Mouse (Mus musculus) lung, adult 2 months (tissue): ENCODE results near the gene Cnih3. TPM values are rescaled to one million over a fixed set of nuclear protein-coding genes. Genes with fewer than 3 reads are reported as not detected.

Experiments used
- DNase-seq: peaks from one replicate; pipeline ENCODE4 v3.0.0; 2022
- H3K4me1 ChIP-seq: fragments of 200-500 bp; 2 replicates; pipeline ENCODE4 v1.6.1; 2011; ENCODE audit warnings: low read length; ENCODE audit not compliant: control insufficient read depth, insufficient read depth
- H3K4me3 ChIP-seq: fragments of 200-500 bp; replicated peaks from 2 replicates; pipeline ENCODE3; 2011; ENCODE audit warnings: low read depth, mild to moderate bottlenecking, control low read depth, low read length; ENCODE audit errors: extremely low read depth
- CTCF ChIP-seq: fragments of 200-500 bp; IDR thresholded peaks from 2 replicates; pipeline ENCODE4 v1.5.1; 2011; ENCODE audit warnings: mild to moderate bottlenecking, low read length, control low read depth; ENCODE audit not compliant: insufficient read depth
- POLR2A ChIP-seq: fragments of 200-500 bp; IDR thresholded peaks from 2 replicates; pipeline ENCODE4 v1.6.1; 2011; ENCODE audit warnings: low read depth, mild to moderate bottlenecking, control low read depth, low read length, borderline replicate concordance; ENCODE audit errors: extremely low read depth
- WGBS: fragments of 180-500 bp; shearing (Covaris S2); methylation state at CpG from one replicate; pipeline ENCODE4 v1.1.7; 2018; 5-methylcytosine and 5-hydroxymethylcytosine counted together
- polyA plus RNA-seq: library from polyadenylated mRNA; depleted of rRNA; stranded (reverse); fragments of >200 nt; gene quantifications from 2 replicates; pipeline ENCODE4 v1.2.3, GENCODE M21; 2012

The Cnih3 gene
- polyA plus RNA-seq, 1 experiment, result 0.25 TPM

DNA sequence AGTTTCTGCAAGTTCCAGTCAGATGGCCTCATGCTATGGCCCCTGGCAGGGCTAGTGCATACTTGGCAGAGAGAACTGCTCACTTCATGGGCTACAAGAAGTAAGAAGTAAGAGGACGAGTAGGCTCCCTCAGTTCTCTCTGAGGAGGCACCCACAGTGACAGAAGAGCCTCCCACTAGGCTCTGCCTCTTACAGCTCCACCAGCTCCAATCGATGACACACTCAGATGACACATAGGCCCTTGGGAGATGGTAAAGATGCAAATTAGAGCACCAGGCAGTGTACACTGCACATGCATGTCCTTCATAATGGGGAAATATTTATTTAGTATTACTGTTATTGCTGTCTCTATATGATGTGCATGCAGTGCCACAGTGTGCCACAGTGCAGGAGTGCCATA lies 62.6 kb downstream of the Cnih3 start:
- WGBS, result 77% methylated on average over 2 of the region's 2 CpGs
- TF ChIP-seq POLR2A (no peak), CTCF (no peak)

GRCm38 (mm10) chr1:181416841-181417240 lies 64.4 kb downstream of the Cnih3 start:
- whole genome bisulfite sequencing, result 83% methylated on average over 9 of the region's 9 CpGs
- no peak overlapping the region for H3K4me3 ChIP-seq
- peaks cover 2% of the 10 kb centered on the region; the same call in 1 of the 2 replicates for H3K4me1 ChIP-seq
- DNase-seq, result no peak
- no peak for TF ChIP-seq CTCF
- no peak for TF ChIP-seq POLR2A

More for the DNA sequence above, 62.6 kb downstream of the Cnih3 start:
- DNase-seq, result no peak
- Histone ChIP-seq H3K4me3 (no peak overlapping the region), H3K4me1 (peaks cover 2% of the 10 kb centered on the region; the same call in 1 of the 2 replicates)

GRCm38 (mm10) chr1:181417937-181418523 lies 65.6 kb downstream of the Cnih3 start:
- TF ChIP-seq CTCF (no peak), POLR2A (no peak)
- no peak overlapping the region for H3K4me3 ChIP-seq

DNA sequence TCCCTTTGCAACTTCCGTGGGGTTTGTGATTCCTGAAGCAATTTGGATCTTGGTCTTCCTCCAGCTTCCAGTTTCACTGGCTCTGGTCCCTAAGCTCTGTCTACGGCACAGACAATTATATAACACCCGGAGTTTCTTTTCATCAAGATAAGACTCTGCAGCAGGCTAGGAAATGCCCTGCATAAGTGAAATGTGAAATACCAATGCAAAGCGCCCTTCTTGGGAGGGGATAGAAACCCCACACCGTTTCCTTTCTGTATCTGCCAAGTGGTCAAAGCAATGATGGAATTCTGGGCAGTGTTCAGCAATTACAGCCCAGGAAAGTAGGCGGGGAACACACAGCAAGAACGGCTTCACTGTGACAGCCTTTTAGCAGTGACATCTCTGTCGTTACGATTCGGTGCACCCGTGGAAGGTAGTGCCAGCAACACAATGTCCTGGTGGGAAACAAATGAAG lies 67.7 kb downstream of the Cnih3 start:
- 34% methylated on average over 11 of the region's 11 CpGs for WGBS
- Histone ChIP-seq H3K4me3 (no peak overlapping the region), H3K4me1 (peaks cover 2% of the 10 kb centered on the region; the same call in 1 of the 2 replicates)
- TF ChIP-seq CTCF, result no peak
- no peak for TF ChIP-seq POLR2A
- DNase-seq, result no peak

More at GRCm38 (mm10) chr1:181417937-181418523, 65.6 kb downstream of the Cnih3 start:
- H3K4me1 ChIP-seq, result peaks cover 2% of the 10 kb centered on the region; the same call in 1 of the 2 replicates
- DNase-seq, result no peak
- WGBS, result 35% methylated on average over 6 of the region's 6 CpGs

DNA sequence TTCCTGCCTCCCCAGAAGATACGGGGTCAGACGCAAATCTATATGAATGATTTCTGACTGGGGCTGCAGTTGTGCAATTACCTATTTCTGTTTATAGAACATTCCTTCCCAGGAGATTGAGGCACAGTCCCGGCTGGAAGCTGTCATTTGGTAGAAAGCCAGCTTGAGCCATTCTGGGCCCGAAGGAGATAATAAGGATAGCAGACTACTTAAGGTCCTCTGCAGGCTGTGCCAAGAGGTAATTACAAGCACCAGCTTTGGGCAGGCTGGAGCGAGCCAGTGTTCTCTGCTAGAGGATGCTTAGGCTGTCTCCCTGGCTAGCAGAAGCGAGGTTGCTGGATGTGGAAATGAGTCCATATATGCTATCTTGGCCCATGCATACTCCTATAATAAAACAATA lies 70.4 kb downstream of the Cnih3 start:
- no peak for DNase-seq
- TF ChIP-seq CTCF (no peak), POLR2A (no peak)
- 73% methylated on average over 6 of the region's 6 CpGs for WGBS
- H3K4me3 ChIP-seq, result no peak overlapping the region
- H3K4me1 ChIP-seq, result peaks cover 2% of the 10 kb centered on the region; the same call in 1 of the 2 replicates

DNA sequence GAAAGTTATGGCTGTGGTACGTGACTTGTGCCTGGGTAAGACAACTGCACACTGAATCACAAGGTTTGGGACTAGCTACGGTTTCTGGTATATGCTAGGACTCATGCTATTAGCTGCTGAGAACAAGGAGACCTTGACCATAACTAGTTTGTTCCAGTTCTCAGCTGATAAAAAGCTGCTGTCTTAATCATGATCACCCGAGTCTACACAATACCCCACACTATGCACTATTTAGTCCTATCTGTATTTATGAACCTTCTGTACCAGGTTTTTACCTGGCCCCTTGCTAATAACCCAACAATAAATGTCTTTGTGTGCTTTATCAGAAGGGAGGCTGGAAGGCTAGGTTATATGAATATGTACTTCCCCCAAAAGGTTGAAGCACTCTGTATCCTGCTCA lies 72.5 kb downstream of the Cnih3 start:
- Histone ChIP-seq H3K4me3 (no peak overlapping the region), H3K4me1 (no peaks in the 10 kb centered on the region; the same call in 1 of the 2 replicates)
- 86% methylated on average over 3 of the region's 3 CpGs for WGBS
- no peak for TF ChIP-seq POLR2A
- TF ChIP-seq CTCF, result no peak
- no peak for DNase-seq

GRCm38 (mm10) chr1:181425388-181425787 lies 73.0 kb downstream of the Cnih3 start:
- Histone ChIP-seq H3K4me3 (no peak overlapping the region), H3K4me1 (no peaks in the 10 kb centered on the region; the same call in 1 of the 2 replicates)
- DNase-seq, result no peak
- WGBS, result 76% methylated on average over 3 of the region's 3 CpGs
- TF ChIP-seq POLR2A (no peak), CTCF (no peak)

- H3K4me3 ChIP-seq, result no peak overlapping the region
- TF ChIP-seq POLR2A (no peak), CTCF (no peak)
- DNase-seq, result no peak
- WGBS, result 69% methylated on average over 5 of the region's 5 CpGs
- H3K4me1 ChIP-seq, result no peaks in the 10 kb centered on the region
Measured at GRCm38 (mm10) chr1:181426406-181426805, 74.0 kb downstream of the Cnih3 start.

- Histone ChIP-seq H3K4me1 (no peaks in the 10 kb centered on the region), H3K4me3 (no peak overlapping the region)
- TF ChIP-seq CTCF (no peak), POLR2A (no peak)
- DNase-seq, result no peak
- WGBS, result 87% methylated on average over 5 of the region's 5 CpGs
Measured at GRCm38 (mm10) chr1:181433263-181433662, 80.8 kb downstream of the Cnih3 start.

DNA sequence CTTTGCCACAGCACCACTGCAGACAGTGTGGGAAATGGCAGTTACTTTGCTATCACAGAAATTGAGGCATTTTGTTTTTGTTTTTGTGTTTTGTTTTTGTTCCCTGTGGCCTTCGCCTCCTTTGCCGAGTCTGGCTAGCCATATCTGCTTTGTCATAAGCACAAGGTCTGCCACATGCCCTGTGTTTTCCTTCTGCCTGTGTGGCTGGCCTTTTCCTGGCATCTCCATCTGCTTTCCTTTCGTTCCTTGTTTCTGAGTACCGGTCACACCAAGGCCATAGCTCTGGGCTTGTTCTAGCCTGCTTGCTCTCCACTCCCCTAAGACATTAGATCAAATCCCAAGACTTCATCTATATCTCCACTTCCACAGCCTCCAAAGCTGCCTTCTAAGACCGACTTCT lies 83.0 kb downstream of the Cnih3 start:
- H3K4me1 ChIP-seq, result no peaks in the 10 kb centered on the region
- TF ChIP-seq POLR2A (no peak), CTCF (no peak)
- 58% methylated on average over 5 of the region's 5 CpGs for WGBS
- DNase-seq, result no peak
- H3K4me3 ChIP-seq, result no peak overlapping the region
